ENCODE assay signal across 38 mouse cellular contexts in genomic region chr14:95880954-95881353, GRCm38 (mm10). TPM values are rescaled to one million over a fixed set of nuclear protein-coding genes. Genes with fewer than 3 reads are reported as not detected.
"Had no signal": no experiment of that assay in that cellular context is flagged by ENCODE, and none has a peak within 500 bp of the region (broad histone marks: within the 10 kb centered on the region; RNA-seq: fewer than 3 reads in every experiment).

Gene 4921530L21Rik, plus strand, starts transcription at chr14:95881254.

- H3K27ac ChIP-seq: left cerebral cortex, adult 2 months; limb, embryonic 10.5 days; limb, embryonic 12.5 days; limb, embryonic 13.5 days; limb, embryonic 15.5 days; liver, embryonic 12.5 days; liver, embryonic 13.5 days; liver, embryonic 14.5 days; liver, embryonic 15.5 days; lung, embryonic 15.5 days; macrophage; midbrain, embryonic 10.5 days; midbrain, embryonic 12.5 days; midbrain, embryonic 13.5 days; midbrain, embryonic 15.5 days had no signal

- H3K36me3 ChIP-seq: limb, embryonic 10.5 days; limb, embryonic 12.5 days; limb, embryonic 13.5 days; limb, embryonic 15.5 days; liver, embryonic 12.5 days; liver, embryonic 13.5 days; liver, embryonic 15.5 days; lung, embryonic 15.5 days; midbrain, embryonic 10.5 days; midbrain, embryonic 12.5 days; midbrain, embryonic 13.5 days; midbrain, embryonic 15.5 days had no signal

- H3K27me3 ChIP-seq: limb, embryonic 13.5 days; limb, embryonic 15.5 days; liver, embryonic 12.5 days; liver, embryonic 13.5 days; liver, embryonic 15.5 days; lung, embryonic 15.5 days; megakaryocyte, embryonic 14.5 days; midbrain, embryonic 12.5 days; midbrain, embryonic 13.5 days; midbrain, embryonic 15.5 days had no signal

- H3K4me1 ChIP-seq: limb, embryonic 10.5 days; limb, embryonic 12.5 days; limb, embryonic 13.5 days; limb, embryonic 15.5 days; liver, embryonic 12.5 days; liver, embryonic 13.5 days; liver, embryonic 15.5 days; lung, embryonic 15.5 days; megakaryocyte, embryonic 14.5 days; midbrain, embryonic 10.5 days; midbrain, embryonic 12.5 days; midbrain, embryonic 13.5 days had no signal

- DNase-seq: left cerebral cortex, postnatal 4 days; liver; liver, embryonic 13.5 days; liver, postnatal 0 days; lung, adult 18-20 months; lung, adult 2 months; lung, embryonic 14.5 days; lung, postnatal 10 days; lung, postnatal 14 days; lung, postnatal 36 days; lung, postnatal 4 days; midbrain, embryonic 14.5 days had no signal

- H3K4me3 ChIP-seq: left cerebral cortex, adult 2 months; limb, embryonic 10.5 days; limb, embryonic 12.5 days; limb, embryonic 13.5 days; limb, embryonic 15.5 days; liver, embryonic 12.5 days; liver, embryonic 13.5 days; liver, embryonic 15.5 days; lung, embryonic 15.5 days; megakaryocyte, embryonic 14.5 days; midbrain, embryonic 10.5 days; midbrain, embryonic 12.5 days; midbrain, embryonic 13.5 days; midbrain, embryonic 15.5 days; myocyte had no signal

RNA-seq across cellular contexts. Expression of gene 4921530L21Rik, which starts in this region (rescaled TPM):
- polyA plus RNA-seq: limb, embryonic 10.5 days; limb, embryonic 11.5 days; limb, embryonic 12.5 days; limb, embryonic 13.5 days; limb, embryonic 14.5 days; limb, embryonic 15.5 days; liver, adult 2 months; liver, embryonic 11.5 days; liver, embryonic 12.5 days; liver, embryonic 13.5 days; liver, embryonic 14.5 days; liver, embryonic 15.5 days; liver, embryonic 16.5 days; liver, postnatal 0 days; lung, adult 2 months; lung, embryonic 14.5 days; lung, embryonic 15.5 days; lung, embryonic 16.5 days; lung, postnatal 0 days; macrophage; midbrain, embryonic 10.5 days; midbrain, embryonic 11.5 days; midbrain, embryonic 12.5 days; midbrain, embryonic 13.5 days; midbrain, embryonic 14.5 days; midbrain, embryonic 16.5 days; midbrain, postnatal 0 days; myocyte had no signal
